Mouse (Mus musculus) cortical plate, adult 2 months (tissue): Measurements from ENCODE around the gene Slc51a.

Experiments
- CTCF ChIP-seq: fragments of 200-500 bp; IDR thresholded peaks from 2 replicates; pipeline ENCODE4 v1.5.1; 2011; ENCODE audit warnings: mild to moderate bottlenecking, control low read depth, low read length; ENCODE audit not compliant: insufficient read depth; ENCODE audit errors: extremely low read depth
- POLR2A ChIP-seq: fragments of 200-500 bp; IDR thresholded peaks from 2 replicates; pipeline ENCODE4 v1.6.1; 2011; ENCODE audit warnings: mild to moderate bottlenecking, low read length, control low read depth; ENCODE audit not compliant: insufficient read depth; ENCODE audit errors: extremely low read depth

GRCm38 (mm10) chr16:32507407-32507806 lies 19.7 kb upstream of the Slc51a start:
- TF ChIP-seq CTCF (peak; percentile 94), POLR2A (no peak)
